Mouse (Mus musculus): ENCODE measurements around the gene Sf3b3.

- TF ChIP-seq POLR2A (IDR thresholded peaks at IDR 0.05; ENCODE audit: control insufficient read depth, extremely low read depth, insufficient read depth, low read length, poor library complexity) (no peak), CTCF (IDR thresholded peaks at IDR 0.05; ENCODE audit: borderline replicate concordance, control insufficient read depth, extremely low read depth, insufficient read depth, low read length, poor library complexity) (no peak)
These were observed 66.5 kb downstream of the Sf3b3 start for GRCm38 (mm10) chr8:110779924-110780718.
